Mouse (Mus musculus) olfactory bulb, adult 2 months (tissue): ENCODE results near the gene Ccn5. TPM values are rescaled to one million over a fixed set of nuclear protein-coding genes. Genes with fewer than 3 reads are reported as not detected.

ENCODE experiments used
- H3K27ac ChIP-seq: fragments of 200-500 bp; 2 replicates; pipeline ENCODE4 v1.5.1; 2012; ENCODE audit warnings: low read depth, low read length; ENCODE audit not compliant: insufficient read depth
- H3K4me1 ChIP-seq: fragments of 200-500 bp; 2 replicates; pipeline ENCODE4 v1.6.1; 2012; ENCODE audit warnings: low read length; ENCODE audit not compliant: control insufficient read depth, insufficient read depth
- H3K4me3 ChIP-seq: fragments of 200-500 bp; 2 replicates; pipeline ENCODE4 v1.5.1; 2012; ENCODE audit warnings: mild to moderate bottlenecking, low read depth, low read length, moderate library complexity; ENCODE audit not compliant: insufficient read depth
- CTCF ChIP-seq: fragments of 200-500 bp; IDR thresholded peaks from 2 replicates; pipeline ENCODE4 v1.5.1; 2012; ENCODE audit warnings: low read depth, mild to moderate bottlenecking, low read length, moderate library complexity; ENCODE audit not compliant: insufficient read depth
- POLR2A ChIP-seq: fragments of 200-500 bp; IDR thresholded peaks from 2 replicates; pipeline ENCODE4 v1.6.1; 2012; ENCODE audit warnings: mild to moderate bottlenecking, low read depth, low read length, moderate library complexity; ENCODE audit not compliant: insufficient read depth
- WGBS: fragments of 180-500 bp; shearing (Covaris S2); methylation state at CpG from one replicate; pipeline ENCODE4 v1.1.7; 2018; 5-methylcytosine and 5-hydroxymethylcytosine counted together
- polyA plus RNA-seq: library from polyadenylated mRNA; stranded (reverse); fragments of >200 nt; gene quantifications from 2 replicates; pipeline ENCODE4 v1.2.4, GENCODE M21; 2012; ENCODE audit warnings: low replicate concordance; ENCODE audit not compliant: missing spikeins, insufficient read depth, insufficient read length

Ccn5 gene
- polyA plus RNA-seq: not detected in 2 replicates

DNA sequence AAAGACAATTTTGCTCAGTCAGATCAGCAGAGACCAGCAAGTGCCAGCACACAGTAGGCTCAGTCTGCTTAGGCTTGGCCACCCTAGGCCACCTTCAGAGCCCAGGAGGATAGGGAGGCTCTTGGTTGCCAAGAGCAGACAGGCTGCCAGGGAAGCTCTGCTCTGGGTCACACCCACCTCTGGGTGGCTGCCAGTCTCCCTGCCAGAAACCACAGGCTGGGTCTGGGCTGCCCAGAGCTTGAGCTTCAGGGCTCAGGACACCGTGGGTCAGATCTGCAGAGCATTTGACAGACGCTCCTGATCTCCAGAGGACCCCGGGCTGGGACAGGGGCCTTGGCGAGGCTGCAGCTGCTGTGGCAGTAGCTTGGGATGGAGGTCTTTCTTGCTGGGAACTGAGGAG lies at the start of gene Ccn5:
Ccn5 (plus strand) TSS at position 255 of the 400 bp plus-strand sequence.
- TF ChIP-seq CTCF: no peak
- no peak for TF ChIP-seq POLR2A
- Histone ChIP-seq H3K27ac (no peak within 1 kb of the TSS), H3K4me1 (peaks cover 4% of the 10 kb centered on the region; the same call in 1 of the 2 replicates), H3K4me3 (no peak within 1 kb of the TSS)
- WGBS: 57% methylated on average over 4 of the region's 4 CpGs

DNA sequence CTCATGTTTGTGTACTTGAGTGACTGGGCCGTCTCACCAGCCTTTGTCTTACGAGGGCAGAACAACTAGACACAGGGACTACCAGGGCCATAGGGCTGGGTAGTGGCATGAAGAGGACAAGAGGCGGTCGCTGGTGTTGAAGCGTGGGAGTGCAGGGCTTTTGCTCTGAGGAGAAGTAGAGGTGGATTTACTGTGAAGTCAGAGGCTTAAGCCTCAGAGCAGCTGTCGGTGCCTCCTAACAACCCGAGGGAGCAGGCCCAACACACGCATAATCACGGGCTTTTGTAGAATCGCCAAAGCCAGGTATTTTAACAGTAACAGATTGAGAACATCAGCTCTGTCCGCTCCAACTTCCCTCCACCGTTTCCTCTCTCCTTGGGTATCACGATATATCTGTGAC lies 44.0 kb upstream of the Ccn5 start:
- Histone ChIP-seq H3K27ac (no peak overlapping the region), H3K4me3 (no peak overlapping the region), H3K4me1 (no peaks in the 10 kb centered on the region)
- WGBS: 48% methylated on average over 13 of the region's 13 CpGs
- TF ChIP-seq POLR2A: no peak
- TF ChIP-seq CTCF: no peak

DNA sequence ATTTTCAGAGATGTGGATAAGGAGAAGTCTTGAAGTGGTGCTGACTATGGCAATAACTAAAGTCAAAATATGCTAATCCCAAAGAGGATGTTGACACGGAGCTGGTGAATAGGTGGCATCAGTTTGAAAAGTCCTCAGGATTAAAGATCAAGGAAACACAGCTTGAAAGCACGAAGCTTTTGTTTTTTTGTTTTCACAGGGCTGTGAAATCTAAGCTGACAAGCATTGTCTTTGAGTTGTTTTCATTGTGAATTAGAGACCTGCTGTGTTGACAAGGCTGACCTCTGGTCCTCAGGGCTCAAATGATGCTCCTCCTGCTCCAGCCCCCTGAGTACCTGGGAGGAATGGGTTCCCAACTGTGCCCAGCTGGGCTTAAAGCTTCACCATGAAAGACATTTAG lies 43.6 kb upstream of the Ccn5 start:
- 46% methylated on average over 2 of the region's 2 CpGs for WGBS
- Histone ChIP-seq H3K4me1 (no peaks in the 10 kb centered on the region), H3K27ac (no peak overlapping the region), H3K4me3 (no peak overlapping the region)
- TF ChIP-seq POLR2A (no peak), CTCF (no peak)

DNA sequence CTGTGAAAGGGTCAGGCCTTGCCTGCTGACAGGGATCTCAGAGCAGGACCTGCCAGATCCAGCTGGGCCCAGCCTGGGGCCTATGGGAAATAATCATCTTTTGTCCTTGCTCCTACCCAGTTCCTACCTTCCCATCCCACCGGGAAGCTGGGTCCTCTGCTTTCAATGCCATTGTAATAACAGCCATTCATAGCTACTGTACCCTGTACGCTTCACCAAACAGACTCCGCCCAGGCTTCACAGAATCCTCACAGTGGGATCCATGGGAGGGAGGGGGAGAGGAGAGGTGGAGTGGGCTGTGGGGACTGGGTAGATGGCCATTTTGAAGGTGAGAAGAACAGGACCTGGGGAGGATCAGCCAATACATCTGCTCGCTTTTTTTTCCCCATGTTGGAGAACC lies 41.8 kb upstream of the Ccn5 start:
- no peak overlapping the region for H3K4me3 ChIP-seq
- TF ChIP-seq POLR2A (no peak), CTCF (no peak)
- H3K4me1 ChIP-seq: no peaks in the 10 kb centered on the region
- no peak overlapping the region for H3K27ac ChIP-seq
- 76% methylated on average over 4 of the region's 4 CpGs for WGBS

DNA sequence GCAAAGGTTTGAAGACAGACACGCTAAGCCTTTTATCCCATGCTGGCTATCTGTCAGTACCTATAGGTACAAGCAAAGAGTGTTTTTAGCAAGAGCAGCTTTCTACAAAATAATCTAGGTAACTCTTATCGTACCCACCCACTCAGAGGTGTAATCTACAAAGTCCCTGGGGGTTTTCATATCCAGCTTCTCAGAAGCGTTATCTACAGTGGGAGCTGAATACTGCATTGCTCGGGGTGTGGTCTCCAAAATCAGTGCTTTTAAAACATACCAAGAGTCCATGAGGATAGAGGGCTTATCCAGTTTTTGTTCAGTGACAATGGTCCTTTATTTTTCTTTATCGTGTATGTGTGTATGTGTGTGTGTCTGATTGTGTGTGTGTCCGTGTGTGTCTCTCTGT lies 37.3 kb upstream of the Ccn5 start:
- 91% methylated on average over 6 of the region's 6 CpGs for WGBS
- H3K27ac ChIP-seq: no peak overlapping the region
- H3K4me1 ChIP-seq: no peaks in the 10 kb centered on the region
- H3K4me3 ChIP-seq: no peak overlapping the region
- TF ChIP-seq POLR2A: no peak

DNA sequence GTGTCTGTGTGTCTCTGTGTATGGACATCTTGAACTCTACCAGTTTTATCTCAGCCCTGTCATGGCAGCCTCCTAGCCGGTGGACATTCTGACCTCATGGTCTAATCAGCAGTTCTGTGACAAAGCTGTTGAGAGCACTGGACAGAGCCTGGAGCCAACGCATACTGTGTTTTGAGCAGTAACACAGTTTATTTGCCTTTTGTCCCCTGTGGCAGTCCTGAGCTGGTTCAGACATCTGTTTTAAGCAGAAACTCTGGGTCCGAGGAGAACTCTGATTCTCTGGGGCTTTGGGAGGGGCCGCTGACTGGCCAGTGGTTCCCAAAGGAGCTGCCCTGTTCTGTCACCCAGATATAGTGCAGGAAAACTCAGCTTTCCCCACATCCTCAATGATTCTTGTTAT lies 36.8 kb upstream of the Ccn5 start:
- Histone ChIP-seq H3K27ac (no peak overlapping the region), H3K4me1 (no peaks in the 10 kb centered on the region), H3K4me3 (no peak overlapping the region)
- TF ChIP-seq POLR2A: no peak
- no peak for TF ChIP-seq CTCF
- WGBS: 78% methylated on average over 4 of the region's 4 CpGs

DNA sequence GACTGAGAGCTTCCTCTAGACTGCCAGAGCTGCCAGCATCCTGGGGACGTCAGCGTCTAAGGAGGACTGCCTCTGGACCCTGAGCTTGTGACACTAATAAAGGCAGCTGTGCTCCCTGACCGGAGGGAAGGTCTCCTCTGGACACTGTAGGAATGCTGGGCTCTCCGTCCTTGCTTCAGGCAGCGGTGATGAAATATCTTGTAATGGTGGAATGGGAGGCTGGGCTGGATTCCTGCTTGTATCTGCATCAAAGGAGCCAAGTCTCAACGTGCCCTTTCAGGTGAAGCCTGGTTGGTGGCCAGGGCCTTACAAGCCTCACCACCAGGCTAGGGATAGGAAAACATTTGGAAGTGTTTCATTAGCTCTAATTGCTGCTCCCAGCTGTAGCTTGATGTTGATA lies 33.6 kb upstream of the Ccn5 start:
- H3K4me1 ChIP-seq: no peaks in the 10 kb centered on the region
- no peak overlapping the region for H3K4me3 ChIP-seq
- 90% methylated on average over 6 of the region's 6 CpGs for WGBS
- H3K27ac ChIP-seq: no peak overlapping the region
- no peak for TF ChIP-seq CTCF

DNA sequence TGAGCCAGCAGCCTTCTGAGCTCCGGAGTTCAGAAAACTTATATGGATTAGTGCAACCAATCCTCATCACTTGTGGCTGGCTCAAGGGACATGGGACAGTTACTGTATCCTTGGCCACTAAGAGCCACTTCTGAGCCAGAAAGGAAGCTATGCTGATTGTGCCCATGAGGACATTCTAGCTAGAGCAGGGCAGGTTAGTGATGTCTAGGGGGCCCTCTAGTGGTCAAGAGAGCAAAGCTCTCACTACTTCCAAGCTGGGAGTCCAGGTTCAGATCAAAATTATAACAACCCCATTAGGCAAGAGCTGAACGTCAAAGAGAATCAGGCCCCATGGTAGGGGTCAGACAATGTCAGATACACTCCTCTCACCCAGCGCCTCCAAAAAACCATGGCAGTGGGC lies 33.0 kb upstream of the Ccn5 start:
- 56% methylated on average over 3 of the region's 3 CpGs for WGBS
- TF ChIP-seq CTCF: no peak
- no peak for TF ChIP-seq POLR2A
- H3K4me3 ChIP-seq: no peak overlapping the region
- H3K4me1 ChIP-seq: no peaks in the 10 kb centered on the region
- no peak overlapping the region for H3K27ac ChIP-seq

DNA sequence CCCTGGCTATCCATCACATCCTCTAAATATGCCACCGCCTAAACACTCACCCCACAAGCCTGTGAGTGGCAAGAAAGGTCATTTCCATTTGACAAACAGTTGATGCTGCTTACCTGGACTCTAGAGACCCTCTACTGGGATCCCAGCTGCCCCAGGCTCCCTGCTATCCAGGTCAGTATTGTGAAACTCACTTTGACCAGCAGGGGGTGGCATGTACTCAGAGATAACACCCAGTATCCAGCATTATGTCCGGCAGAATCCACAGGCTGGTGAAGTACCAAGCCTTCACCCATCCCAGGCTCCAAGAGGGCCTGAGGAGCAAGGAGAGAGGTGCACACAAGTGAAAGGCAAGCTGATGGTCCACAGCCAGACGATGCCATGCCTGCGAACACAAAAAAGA lies 32.2 kb upstream of the Ccn5 start:
- H3K4me1 ChIP-seq: no peaks in the 10 kb centered on the region
- H3K27ac ChIP-seq: no peak overlapping the region
- TF ChIP-seq POLR2A: no peak
- TF ChIP-seq CTCF: no peak
- H3K4me3 ChIP-seq: no peak overlapping the region
- 69% methylated on average over 4 of the region's 4 CpGs for WGBS

DNA sequence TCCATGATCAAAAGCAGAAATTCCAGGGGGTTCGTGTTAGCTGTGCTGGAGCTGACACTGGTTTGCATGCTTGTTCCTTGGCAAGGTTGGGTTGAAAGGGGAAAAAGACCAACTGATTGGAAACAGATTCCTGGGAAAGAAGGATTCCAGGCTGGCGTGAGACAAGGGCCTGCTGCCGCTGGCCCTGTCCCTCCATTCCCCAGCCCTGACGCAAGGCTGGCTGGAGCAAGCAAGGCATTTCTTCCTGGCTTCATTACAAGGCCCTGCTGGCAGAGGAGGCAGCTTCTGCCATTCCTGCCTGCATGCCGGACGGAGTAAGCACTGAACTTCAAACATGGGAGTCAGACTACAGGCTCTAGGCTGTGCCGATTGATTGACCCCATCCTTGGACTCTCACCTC lies 22.2 kb upstream of the Ccn5 start:
- 67% methylated on average over 7 of the region's 7 CpGs for WGBS
- TF ChIP-seq POLR2A: no peak
- TF ChIP-seq CTCF: no peak
- no peak overlapping the region for H3K27ac ChIP-seq
- H3K4me3 ChIP-seq: no peak overlapping the region
- peaks cover 3% of the 10 kb centered on the region for H3K4me1 ChIP-seq

DNA sequence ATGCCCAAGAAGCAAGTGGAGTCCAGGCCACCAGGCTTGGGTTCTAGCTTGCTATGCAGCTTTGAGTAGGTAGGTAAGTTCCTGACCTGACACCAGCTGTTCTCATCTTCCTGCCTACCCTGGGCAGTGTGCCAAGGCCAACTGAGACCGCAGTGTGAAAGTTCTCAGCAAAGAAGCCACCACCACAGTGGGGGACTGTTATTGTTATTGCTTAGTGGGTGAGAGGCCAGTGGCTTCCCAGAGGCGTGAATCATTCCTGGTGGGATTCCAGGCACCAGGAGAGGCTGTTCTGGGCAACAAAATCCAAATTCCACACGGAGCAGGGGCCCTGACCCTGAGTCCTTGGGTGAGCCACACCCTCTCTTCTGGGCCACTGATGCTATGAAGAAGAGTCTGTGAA lies 19.8 kb upstream of the Ccn5 start:
- TF ChIP-seq CTCF: no peak
- no peak for TF ChIP-seq POLR2A
- no peak overlapping the region for H3K27ac ChIP-seq
- H3K4me1 ChIP-seq: peaks cover 3% of the 10 kb centered on the region
- 22% methylated on average over 3 of the region's 3 CpGs for WGBS
- H3K4me3 ChIP-seq: no peak overlapping the region
